Mouse (Mus musculus): ENCODE data around the gene Rad54l. TPM values are rescaled to one million over a fixed set of nuclear protein-coding genes. Genes with fewer than 3 reads are reported as not detected.
A peak's percentile ranks its signal among the peaks of the same experiment; 100 is the strongest.

Gene Rad54l
- 2.6 and 3.2 TPM in 2 replicates for polyA plus RNA-seq (2012; rRNA removed)

- Histone ChIP-seq H3K27me3 (ENCODE audit: control insufficient read depth, insufficient read depth, low read length) (no peaks in the 10 kb centered on the region), H3K4me1 (ENCODE audit: control insufficient read depth, insufficient read depth, low read length) (no peaks in the 10 kb centered on the region; the same call in 1 of the 2 replicates), H3K27ac (ENCODE audit: insufficient read depth, low read length) (no peak within 1 kb of the TSS; the same call in 1 of the 2 replicates), H3K4me3 (replicated peaks; ENCODE audit: insufficient read depth, low read depth, low read length) (peak within 1 kb of the TSS; percentile 93)
- peak; percentile 74 to 82 for DNase-seq
- 7% methylated on average over 24 of the region's 24 CpGs for WGBS
- TF ChIP-seq CTCF (IDR thresholded peaks at IDR 0.05; ENCODE audit: borderline replicate concordance, insufficient read depth, low read depth, low read length) (no peak), POLR2A (IDR thresholded peaks at IDR 0.05; ENCODE audit: borderline replicate concordance, insufficient read depth, low read length) (no peak)
Measured at GRCm38 (mm10) chr4:116123602-116124519, at the start of gene Rad54l, which contains the start of gene Pomgnt1. Gene Rad54l (minus strand): TSS chr4:116123690. Gene Pomgnt1 (plus strand): TSS chr4:116123840.

DNA sequence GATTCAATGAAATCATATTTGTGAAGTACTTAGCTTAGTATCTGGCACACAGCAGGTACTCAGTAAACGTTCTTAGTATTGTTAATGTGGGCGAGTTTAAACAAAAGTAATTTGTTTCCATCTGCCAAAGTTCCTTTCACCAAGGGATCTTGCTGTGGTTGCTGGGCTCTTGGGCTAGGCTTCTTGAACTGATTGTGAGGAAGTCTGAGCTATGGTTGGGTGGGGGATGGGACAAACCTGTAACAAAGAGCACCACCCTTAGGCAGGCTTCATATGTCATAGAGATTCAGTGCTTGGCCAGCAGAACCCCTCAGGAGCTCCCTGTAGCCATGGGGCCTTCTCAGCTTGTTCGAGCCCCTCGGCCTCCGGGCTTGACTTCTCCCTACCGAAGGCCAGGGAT, 49.6 kb upstream of the Rad54l start, which contains the start of the genes 1700042G07Rik and Gm49337:
Gene 1700042G07Rik, plus strand, starts transcription at position 301 of the 400 bp plus-strand sequence.
Gene Gm49337, plus strand, starts transcription at position 313 of the 400 bp plus-strand sequence.
- TF ChIP-seq POLR2A (IDR thresholded peaks at IDR 0.05; ENCODE audit: borderline replicate concordance, insufficient read depth, low read length): no peak
- no peak for TF ChIP-seq CTCF (IDR thresholded peaks at IDR 0.05; ENCODE audit: borderline replicate concordance, insufficient read depth, low read depth, low read length)
- Histone ChIP-seq H3K27me3 (ENCODE audit: control insufficient read depth, insufficient read depth, low read length) (no peaks in the 10 kb centered on the region), H3K4me1 (ENCODE audit: control insufficient read depth, insufficient read depth, low read length) (peaks cover 27% of the 10 kb centered on the region), H3K27ac (ENCODE audit: insufficient read depth, low read length) (peak within 1 kb of the TSS; percentile 99), H3K4me3 (replicated peaks; ENCODE audit: insufficient read depth, low read depth, low read length) (peak within 1 kb of the TSS; percentile 82)
- 81% methylated on average over 6 of the region's 6 CpGs for WGBS
- no peak for DNase-seq

DNA sequence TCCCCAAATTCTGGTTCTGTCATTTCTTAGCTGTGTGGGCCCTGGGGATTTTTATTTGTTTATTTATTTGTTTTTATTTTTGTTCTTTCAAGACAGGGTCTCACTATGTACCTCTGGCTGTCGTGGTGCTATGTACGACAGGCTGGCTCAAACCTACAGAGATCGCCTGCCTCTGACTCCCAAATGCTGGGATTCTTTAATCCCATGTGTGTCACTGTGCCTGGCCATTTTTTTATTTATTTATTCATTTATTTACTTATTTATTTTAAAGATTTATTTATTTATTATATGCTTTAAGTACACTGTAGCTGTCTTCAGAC, 45.8 kb upstream of the Rad54l start:
- peak overlapping the region; percentile 12 for H3K4me3 ChIP-seq (replicated peaks; ENCODE audit: insufficient read depth, low read depth, low read length)
- H3K27me3 ChIP-seq (ENCODE audit: control insufficient read depth, insufficient read depth, low read length): no peaks in the 10 kb centered on the region

DNA sequence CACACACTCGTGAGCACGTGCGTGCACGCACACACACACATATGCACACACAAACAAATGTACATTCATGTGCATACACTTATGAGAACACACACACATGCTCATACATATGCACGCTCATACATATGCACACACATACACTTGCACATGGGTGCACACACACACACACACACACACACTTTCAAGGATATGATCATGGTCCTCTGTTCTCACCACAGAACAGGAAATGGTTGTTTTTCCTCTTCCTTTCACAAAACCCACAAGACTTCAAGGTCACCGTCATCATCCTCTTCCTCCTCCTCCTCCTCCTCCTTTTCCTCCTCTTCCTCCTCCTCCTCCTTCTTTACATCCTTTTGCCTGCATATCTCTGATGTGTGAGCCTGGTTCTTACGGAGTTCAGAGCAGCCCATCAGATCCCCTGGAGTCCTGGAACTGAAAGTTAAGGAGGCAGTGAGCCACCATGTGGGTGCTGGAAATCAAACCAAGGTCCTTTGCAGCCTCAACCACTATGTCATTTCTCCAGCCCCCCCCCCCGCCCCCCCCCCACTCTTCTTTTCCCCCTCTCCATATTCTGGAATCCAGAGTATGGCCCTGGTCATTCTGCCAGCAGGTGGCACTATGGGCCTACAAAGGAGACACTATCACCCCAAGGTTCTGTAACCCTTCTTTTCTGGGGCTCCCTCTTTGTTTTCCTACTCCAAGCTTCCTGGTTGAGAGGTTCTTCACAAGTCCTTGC, 45.3 kb upstream of the Rad54l start:
- H3K27me3 ChIP-seq (ENCODE audit: control insufficient read depth, insufficient read depth, low read length): no peaks in the 10 kb centered on the region
- TF ChIP-seq POLR2A (IDR thresholded peaks at IDR 0.05; ENCODE audit: borderline replicate concordance, insufficient read depth, low read length) (no peak), CTCF (IDR thresholded peaks at IDR 0.05; ENCODE audit: borderline replicate concordance, insufficient read depth, low read depth, low read length) (peak; percentile 76)
- H3K4me3 ChIP-seq (replicated peaks; ENCODE audit: insufficient read depth, low read depth, low read length): no peak overlapping the region
- peak; percentile 82 to 88 for DNase-seq
- H3K27ac ChIP-seq (ENCODE audit: insufficient read depth, low read length): no peak overlapping the region
- peaks cover 8% of the 10 kb centered on the region; the same call in 1 of the 2 replicates for H3K4me1 ChIP-seq (ENCODE audit: control insufficient read depth, insufficient read depth, low read length)
- WGBS: 74% methylated on average over 8 of the region's 8 CpGs

More for the DNA sequence above, 45.8 kb upstream of the Rad54l start:
- TF ChIP-seq CTCF (IDR thresholded peaks at IDR 0.05; ENCODE audit: borderline replicate concordance, insufficient read depth, low read depth, low read length) (no peak), POLR2A (IDR thresholded peaks at IDR 0.05; ENCODE audit: borderline replicate concordance, insufficient read depth, low read length) (no peak)
- no peak for DNase-seq
- 54% methylated on average over 3 of the region's 3 CpGs for WGBS
- peaks cover 12% of the 10 kb centered on the region for H3K4me1 ChIP-seq (ENCODE audit: control insufficient read depth, insufficient read depth, low read length)
- no peak overlapping the region for H3K27ac ChIP-seq (ENCODE audit: insufficient read depth, low read length)

DNA sequence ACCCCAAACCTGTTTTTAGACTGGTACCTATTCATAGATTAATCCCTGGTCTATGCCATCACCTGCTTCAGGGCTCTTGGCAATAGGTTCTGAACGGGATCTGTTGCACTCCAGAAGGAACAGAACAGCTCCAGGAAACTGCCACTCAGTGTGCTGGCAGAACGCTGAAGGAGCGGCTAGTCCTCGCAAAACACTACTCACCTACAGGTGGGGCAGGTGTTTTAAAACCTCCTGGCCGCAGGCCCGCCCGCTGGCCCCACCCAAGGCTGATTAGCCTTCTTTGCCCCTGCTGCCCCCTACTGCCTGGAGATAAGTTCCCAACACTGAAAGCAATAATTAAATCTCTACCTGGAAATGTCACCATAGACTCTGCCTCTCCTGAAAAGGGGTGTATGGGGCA, 43.9 kb upstream of the Rad54l start, which contains the start of gene Tspan1:
Gene Tspan1, minus strand, starts transcription at position 198 of the 400 bp plus-strand sequence.
- no peak within 1 kb of the TSS for H3K4me3 ChIP-seq (replicated peaks; ENCODE audit: insufficient read depth, low read depth, low read length)
- WGBS: 14% methylated on average over 7 of the region's 7 CpGs

GRCm38 (mm10) chr4:116165708-116166407, 42.4 kb upstream of the Rad54l start:
- H3K4me3 ChIP-seq (replicated peaks; ENCODE audit: insufficient read depth, low read depth, low read length): no peak overlapping the region
- no peaks in the 10 kb centered on the region; the same call in 1 of the 2 replicates for H3K4me1 ChIP-seq (ENCODE audit: control insufficient read depth, insufficient read depth, low read length)
- WGBS: 88% methylated on average over 8 of the region's 8 CpGs
- H3K27ac ChIP-seq (ENCODE audit: insufficient read depth, low read length): no peak overlapping the region
- H3K27me3 ChIP-seq (ENCODE audit: control insufficient read depth, insufficient read depth, low read length): no peaks in the 10 kb centered on the region
- TF ChIP-seq POLR2A (IDR thresholded peaks at IDR 0.05; ENCODE audit: borderline replicate concordance, insufficient read depth, low read length) (no peak), CTCF (IDR thresholded peaks at IDR 0.05; ENCODE audit: borderline replicate concordance, insufficient read depth, low read depth, low read length) (no peak)
- DNase-seq: no peak

More for the DNA sequence above, 43.9 kb upstream of the Rad54l start, which contains the start of gene Tspan1:
- no peak within 1 kb of the TSS for H3K27ac ChIP-seq (ENCODE audit: insufficient read depth, low read length)
- TF ChIP-seq POLR2A (IDR thresholded peaks at IDR 0.05; ENCODE audit: borderline replicate concordance, insufficient read depth, low read length) (no peak), CTCF (IDR thresholded peaks at IDR 0.05; ENCODE audit: borderline replicate concordance, insufficient read depth, low read depth, low read length) (0 out of 2 replicates have a peak, but pooled peaks have one; percentile 14)
- peak; percentile 53 for DNase-seq
- no peaks in the 10 kb centered on the region for H3K27me3 ChIP-seq (ENCODE audit: control insufficient read depth, insufficient read depth, low read length)
- H3K4me1 ChIP-seq (ENCODE audit: control insufficient read depth, insufficient read depth, low read length): no peaks in the 10 kb centered on the region; the same call in 1 of the 2 replicates

All from cerebellum, adult 2 months (tissue).